Mouse (Mus musculus) liver, embryonic 14.5 days (tissue): ENCODE measurements at regions not wholly inside any gene's neighbourhood (a gene's known extent, or its start where the extent isn't known, plus 50 kb on each side); places are given as distances from the start of the nearest gene placed in this dataset.

Source experiments
- ATAC-seq: fragments of 200-750 bp; cut with Nextera tagmentation; 2 replicates; pipeline ENCODE4 v1.8.0; 2017; ENCODE audit warnings: moderate number of reproducible peaks, mild to moderate bottlenecking, moderate library complexity; ENCODE audit not compliant: insufficient read depth
- DNase-seq, 3 experiments: peaks; one replicate each; pipeline ENCODE4 v3.0.0-alpha.2; 2012 to 2013; ENCODE audit warnings: low read depth in 3 of 3, low spot score in 3 of 3
- H3K27ac ChIP-seq: fragments of 300-500 bp; sonication (generic); 2 replicates; pipeline ENCODE4 v1.5.1; 2014; ENCODE audit warnings: moderate library complexity, mild to moderate bottlenecking, control low read depth, inconsistent platforms
- H3K27me3 ChIP-seq: fragments of 300-500 bp; sonication (generic); 2 replicates; pipeline ENCODE4 v1.6.1; 2014; ENCODE audit warnings: mild to moderate bottlenecking, low read length, moderate library complexity; ENCODE audit not compliant: control insufficient read depth, insufficient read depth
- H3K36me3 ChIP-seq: fragments of 300-500 bp; sonication (generic); replicated peaks from 2 replicates; pipeline ENCODE4 v1.6.1; 2014; ENCODE audit warnings: low read depth; ENCODE audit not compliant: control insufficient read depth, insufficient read depth
- H3K4me1 ChIP-seq, 2 experiments: fragments of 200-500 bp in 1 of 2; fragments of 300-500 bp in 1 of 2; sonication (generic) in 1 of 2; replicated peaks; 2 replicates each; pipeline ENCODE4 v1.6.1; 2012 to 2014; ENCODE audit warnings: antibody characterized with exemption in 1 of 2, inconsistent platforms in 1 of 2, low read length in 1 of 2; ENCODE audit not compliant: control insufficient read depth in 2 of 2, insufficient read depth in 2 of 2
- H3K4me2 ChIP-seq: fragments of 300-500 bp; sonication (generic); 2 replicates; pipeline ENCODE4 v1.6.1; 2014; ENCODE audit warnings: low read depth, mild to moderate bottlenecking, control low read depth, moderate library complexity
- H3K4me3 ChIP-seq, 2 experiments: fragments of 200-500 bp in 1 of 2; fragments of 300-500 bp in 1 of 2; sonication (generic) in 1 of 2; 2 replicates each; pipeline ENCODE4 v1.5.1; 2012 to 2014; ENCODE audit warnings: low read depth in 2 of 2, low read length in 2 of 2, mild to moderate bottlenecking in 2 of 2, control low read depth in 1 of 2, inconsistent platforms in 1 of 2, moderate library complexity in 1 of 2; ENCODE audit not compliant: insufficient read depth in 1 of 2
- H3K9ac ChIP-seq: fragments of 300-500 bp; sonication (generic); replicated peaks from 2 replicates; pipeline ENCODE4 v1.6.1; 2014; ENCODE audit warnings: mild to moderate bottlenecking, control low read depth, moderate library complexity
- H3K9me3 ChIP-seq: fragments of 300-500 bp; sonication (generic); 2 replicates; pipeline ENCODE4 v1.6.1; 2016; ENCODE audit warnings: low read length, mixed read lengths; ENCODE audit not compliant: control insufficient read depth
- CTCF ChIP-seq: IDR thresholded peaks from 2 replicates; pipeline ENCODE4 v1.5.1; 2016; ENCODE audit warnings: antibody characterized with exemption, low read depth, control low read depth
- EP300 ChIP-seq: IDR thresholded peaks from 2 replicates; pipeline ENCODE4 v1.6.1; 2016; ENCODE audit warnings: antibody characterized with exemption, low read depth
- WGBS: fragments of 180-500 bp; shearing (Covaris S2); extraction: QIAGEN DNeasy Blood & Tissue Kit; methylation state at CpG from one replicate; pipeline ENCODE4 v1.1.7; 2014; ENCODE audit not compliant: insufficient replicate concordance; 5-methylcytosine and 5-hydroxymethylcytosine counted together

DNA sequence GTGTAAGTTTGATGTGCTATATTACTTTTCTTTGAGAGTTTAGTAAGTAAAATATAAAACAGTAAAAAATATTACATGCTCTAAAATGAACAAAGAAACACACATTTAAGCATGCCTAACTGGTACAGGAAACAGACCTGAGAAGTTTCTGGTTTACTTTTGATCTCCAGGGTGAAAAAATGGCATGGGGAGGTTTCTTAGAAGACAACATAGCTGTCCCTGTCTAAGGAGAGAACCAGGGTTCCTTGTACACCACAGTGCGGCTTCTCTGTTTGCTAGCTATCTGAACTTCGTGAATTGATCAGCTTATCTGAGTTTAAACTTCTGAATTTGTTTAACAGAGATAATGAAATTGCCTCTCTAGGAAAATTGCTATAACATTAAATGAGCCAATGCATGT lies 120.3 kb upstream of the 4933412E24Rik start:
- Histone ChIP-seq H3K27ac (no peak overlapping the region), H3K4me3 (no peak overlapping the region), H3K36me3 (no peaks in the 10 kb centered on the region), H3K27me3 (no peaks in the 10 kb centered on the region), H3K4me1 (no peaks in the 10 kb centered on the region), H3K4me2 (no peak overlapping the region), H3K9me3 (no peaks in the 10 kb centered on the region), H3K9ac (no peak overlapping the region)
- no peak for TF ChIP-seq CTCF
- no peak for ATAC-seq
- WGBS, result 36% methylated on average over 2 of the region's 2 CpGs
- no peak for DNase-seq

DNA sequence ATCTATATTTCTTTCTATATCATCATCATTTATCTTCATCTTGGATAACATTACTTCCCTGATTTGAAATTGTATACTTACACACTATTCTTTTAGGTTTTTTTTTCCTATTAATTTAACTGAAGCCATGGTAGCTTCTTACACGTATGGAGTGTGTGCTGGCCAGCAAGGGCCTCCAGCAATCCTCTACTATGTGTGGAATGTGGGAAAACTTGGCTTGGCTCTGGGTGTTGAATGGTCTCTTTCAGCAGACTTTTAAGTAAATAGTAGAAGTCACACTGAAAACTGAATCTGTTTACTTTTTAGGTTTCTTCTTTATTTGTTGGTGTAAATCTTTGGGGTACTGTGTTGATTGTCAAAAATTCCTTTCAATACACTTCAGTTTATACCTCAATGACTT lies 118.1 kb upstream of the 4933412E24Rik start:
- 39% methylated on average over 1 of the region's 1 CpGs for WGBS
- H3K27me3 ChIP-seq, result no peaks in the 10 kb centered on the region

DNA sequence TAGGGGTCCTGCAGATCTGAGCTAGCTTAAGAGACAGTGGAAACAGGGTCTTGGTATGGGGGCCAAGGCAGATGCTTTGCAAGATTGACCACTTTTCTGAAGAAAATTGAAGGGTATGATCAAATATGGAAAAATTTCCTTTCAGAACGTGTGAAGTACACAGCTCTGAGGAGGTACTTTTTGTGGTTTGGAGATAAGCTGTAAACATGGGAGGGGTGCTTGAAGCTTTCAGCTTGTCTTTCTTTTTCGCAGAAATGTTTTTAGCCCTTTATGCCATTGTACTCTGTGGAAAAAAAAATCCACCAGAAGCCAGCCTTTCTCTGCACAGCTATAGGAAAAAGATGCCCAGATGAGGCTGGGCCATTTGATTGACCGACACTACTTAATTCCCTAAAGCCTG lies 116.3 kb upstream of the 4933412E24Rik start:
- Histone ChIP-seq H3K9ac (no peak overlapping the region), H3K9me3 (no peaks in the 10 kb centered on the region), H3K4me3 (no peak overlapping the region), H3K4me1 (no peaks in the 10 kb centered on the region), H3K27ac (no peak overlapping the region), H3K36me3 (no peaks in the 10 kb centered on the region), H3K27me3 (no peaks in the 10 kb centered on the region), H3K4me2 (no peak overlapping the region)
- DNase-seq (no peak), ATAC-seq (no peak)
- WGBS, result 34% methylated on average over 3 of the region's 3 CpGs
- TF ChIP-seq EP300 (no peak), CTCF (no peak)

More for the DNA sequence above, 118.1 kb upstream of the 4933412E24Rik start:
- no peaks in the 10 kb centered on the region for H3K9me3 ChIP-seq
- no peak overlapping the region for H3K4me3 ChIP-seq
- TF ChIP-seq EP300 (no peak), CTCF (no peak)
- H3K9ac ChIP-seq, result no peak overlapping the region
- no peaks in the 10 kb centered on the region for H3K4me1 ChIP-seq
- H3K4me2 ChIP-seq, result no peak overlapping the region
- DNase-seq, result no peak
- no peak for ATAC-seq
- H3K36me3 ChIP-seq, result no peaks in the 10 kb centered on the region
- H3K27ac ChIP-seq, result no peak overlapping the region

DNA sequence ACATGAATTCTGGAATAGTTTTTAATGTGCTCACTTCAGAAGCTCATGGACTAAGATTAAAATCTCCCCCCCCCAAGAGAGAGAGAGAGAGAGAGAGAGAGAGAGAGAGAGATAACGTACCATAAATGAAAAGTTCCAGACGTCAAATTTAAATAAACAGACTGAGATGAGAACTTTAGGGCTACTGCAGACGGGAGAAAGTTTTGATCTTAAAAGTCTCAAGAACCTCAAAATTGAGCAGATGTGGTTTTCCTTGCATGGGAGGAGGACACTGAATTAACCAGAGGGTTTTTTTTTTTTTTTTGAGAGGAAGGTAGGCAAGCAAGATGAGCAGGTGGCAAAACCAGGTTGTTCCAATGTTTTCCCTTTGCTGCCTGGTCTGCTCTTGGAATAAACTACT lies 108.0 kb upstream of the 4933412E24Rik start:
- WGBS, result 54% methylated on average over 3 of the region's 3 CpGs
- TF ChIP-seq EP300 (no peak), CTCF (no peak)
- Histone ChIP-seq H3K9ac (no peak overlapping the region), H3K36me3 (no peaks in the 10 kb centered on the region), H3K27ac (no peak overlapping the region), H3K9me3 (no peaks in the 10 kb centered on the region), H3K27me3 (no peaks in the 10 kb centered on the region), H3K4me1 (no peaks in the 10 kb centered on the region), H3K4me3 (no peak overlapping the region), H3K4me2 (no peak overlapping the region)
- no peak for DNase-seq
- no peak for ATAC-seq

DNA sequence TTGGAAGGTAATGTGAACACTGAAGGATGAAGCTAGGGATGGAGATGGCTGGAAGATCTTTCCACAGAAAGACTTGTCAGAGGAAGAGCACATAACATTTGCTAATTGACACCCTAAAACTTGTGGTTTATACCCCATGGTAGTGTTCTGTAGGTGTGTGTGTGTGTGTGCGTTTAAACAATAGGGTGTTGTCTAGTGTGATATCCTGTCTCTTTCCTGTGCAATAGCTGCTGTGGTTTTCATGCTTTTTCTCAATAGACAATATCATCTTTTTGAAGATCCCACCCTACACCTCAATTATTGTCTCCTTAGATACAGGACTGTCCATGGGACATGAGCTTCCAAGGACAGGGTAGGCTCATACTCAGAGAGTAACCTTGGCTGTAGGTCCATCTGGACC lies 103.5 kb upstream of the 4933412E24Rik start:
- Histone ChIP-seq H3K36me3 (no peaks in the 10 kb centered on the region), H3K9ac (no peak overlapping the region), H3K4me1 (no peaks in the 10 kb centered on the region), H3K27me3 (no peaks in the 10 kb centered on the region), H3K4me2 (no peak overlapping the region), H3K9me3 (no peaks in the 10 kb centered on the region), H3K27ac (no peak overlapping the region), H3K4me3 (no peak overlapping the region)
- ATAC-seq, result no peak
- TF ChIP-seq CTCF, result no peak
- no peak for DNase-seq
- 44% methylated on average over 1 of the region's 1 CpGs for WGBS

DNA sequence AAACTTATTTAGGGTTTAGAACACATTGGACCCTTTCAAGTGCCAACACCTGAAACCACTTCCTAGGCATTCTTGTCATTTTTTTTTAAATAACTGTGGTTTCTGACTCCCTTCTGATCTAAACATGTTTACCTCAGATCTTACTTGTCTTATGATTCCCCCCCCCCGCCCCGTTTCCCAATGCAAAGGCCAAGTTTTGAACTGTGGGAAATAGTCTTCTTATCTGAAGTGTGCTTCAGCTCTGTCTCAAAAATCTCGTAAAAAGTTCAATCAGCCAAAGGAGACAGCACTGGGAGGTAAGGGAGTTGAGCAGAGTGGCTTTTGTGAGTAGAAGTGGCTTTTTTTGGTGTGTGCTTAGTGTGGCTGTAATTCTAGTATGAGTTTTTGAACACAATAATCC lies 95.5 kb upstream of the 4933412E24Rik start:
- H3K36me3 ChIP-seq, result no peaks in the 10 kb centered on the region
- H3K4me1 ChIP-seq, result no peaks in the 10 kb centered on the region
- WGBS, result 55% methylated on average over 3 of the region's 3 CpGs
- no peak overlapping the region for H3K4me2 ChIP-seq
- H3K9me3 ChIP-seq, result no peaks in the 10 kb centered on the region
- no peak for ATAC-seq
- H3K9ac ChIP-seq, result no peak overlapping the region
- no peak overlapping the region for H3K27ac ChIP-seq
- no peak overlapping the region for H3K4me3 ChIP-seq
- no peaks in the 10 kb centered on the region for H3K27me3 ChIP-seq
- no peak for DNase-seq
- no peak for TF ChIP-seq CTCF
- TF ChIP-seq EP300, result no peak
